Mouse (Mus musculus): ENCODE results near the gene Kitl.
A peak's percentile ranks its signal among the peaks of the same experiment; 100 is the strongest.

The Kitl gene

GRCm38 (mm10) chr10:100015370-100016325 lies at the start of gene Kitl:
Gene Kitl, plus strand, starts transcription at chr10:100015630.
- DNase-seq (ENCODE audit: low read depth, low spot score) = peak; percentile 1

DNA sequence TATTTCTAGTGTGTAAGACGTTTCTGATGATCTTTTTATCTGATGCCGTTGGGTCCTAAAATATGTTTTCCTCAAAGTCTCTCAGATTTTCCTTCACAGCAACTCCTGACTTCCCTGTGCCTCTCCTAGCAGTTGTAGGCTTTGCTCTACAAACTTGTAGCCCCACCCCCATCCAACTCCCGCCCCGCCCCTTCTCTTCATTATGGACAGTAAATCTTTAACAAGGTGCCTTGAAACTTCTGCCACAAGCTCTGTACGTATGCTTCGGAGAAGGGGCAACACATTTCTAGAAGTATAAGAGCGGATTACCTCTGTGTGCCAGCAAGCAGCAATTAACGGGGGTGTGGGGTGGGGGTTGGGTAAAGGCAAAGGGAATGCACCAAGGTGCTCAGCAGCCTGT lies 42.6 kb upstream of the Kitl start:
- no peak for DNase-seq (ENCODE audit: low read depth, low spot score)

- no peak for DNase-seq (ENCODE audit: low read depth, low spot score)
Observed at GRCm38 (mm10) chr10:99980096-99980495, 35.3 kb upstream of the Kitl start.

DNA sequence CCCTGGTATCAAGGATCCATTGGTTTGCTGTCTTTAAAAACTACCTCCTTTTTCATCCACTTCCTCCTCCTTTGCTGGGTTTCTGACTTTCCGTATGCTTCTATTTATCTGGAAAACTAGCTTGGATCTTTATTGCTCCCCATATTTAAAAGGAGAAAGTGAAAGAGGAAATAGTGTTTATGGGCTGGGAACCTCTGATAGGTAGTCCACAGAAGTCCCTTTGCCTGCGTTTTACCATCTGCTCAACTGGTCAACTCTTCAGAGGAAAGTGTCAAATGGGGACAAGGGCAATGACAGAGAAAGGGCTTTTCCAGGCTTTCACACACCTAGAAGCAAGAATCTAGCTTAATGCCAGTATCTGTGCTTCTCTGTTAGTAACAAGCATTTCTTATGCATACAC lies 34.5 kb upstream of the Kitl start:
- DNase-seq (ENCODE audit: low read depth, low spot score) = no peak

DNA sequence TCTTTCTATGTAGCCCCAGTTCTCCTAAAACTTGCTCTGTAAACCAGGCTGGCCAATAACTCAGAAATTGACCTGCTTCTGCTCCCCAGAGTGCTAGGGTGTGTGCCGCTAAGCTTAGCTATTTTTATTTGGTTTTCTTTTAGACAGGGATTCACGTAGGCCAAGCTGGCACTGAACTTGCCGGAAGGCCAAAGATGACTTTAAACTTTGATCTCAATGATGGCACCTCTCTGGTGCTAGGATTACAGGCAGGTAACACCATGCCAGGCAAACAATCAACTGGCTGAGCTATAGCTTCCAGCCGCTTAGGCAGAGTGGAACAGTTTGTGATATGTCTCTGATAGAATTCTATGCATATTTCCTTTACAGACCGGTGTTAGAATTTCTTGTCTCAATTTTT lies 33.5 kb upstream of the Kitl start:
- DNase-seq (ENCODE audit: low read depth, low spot score) = no peak

DNA sequence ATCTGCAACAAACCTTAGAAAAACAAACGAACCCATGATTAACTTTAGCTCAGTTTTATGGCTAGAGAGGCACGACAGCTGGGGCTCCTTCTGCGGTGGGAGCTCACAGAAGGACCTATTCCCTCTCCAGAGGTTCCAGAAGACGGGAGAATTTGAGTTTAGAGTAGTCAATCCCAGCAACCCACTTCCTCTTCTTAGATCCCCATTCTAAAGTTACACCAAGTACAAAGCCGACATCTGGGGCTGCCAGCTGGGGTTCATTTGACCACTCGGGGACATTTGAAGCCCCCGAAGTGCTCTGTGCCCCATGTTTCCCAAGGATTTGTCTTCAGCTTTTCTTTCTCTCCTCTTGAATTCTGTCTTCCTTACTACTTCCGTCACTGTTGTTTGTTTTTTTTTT lies 28.7 kb upstream of the Kitl start:
- DNase-seq (ENCODE audit: low read depth, low spot score) = no peak

DNA sequence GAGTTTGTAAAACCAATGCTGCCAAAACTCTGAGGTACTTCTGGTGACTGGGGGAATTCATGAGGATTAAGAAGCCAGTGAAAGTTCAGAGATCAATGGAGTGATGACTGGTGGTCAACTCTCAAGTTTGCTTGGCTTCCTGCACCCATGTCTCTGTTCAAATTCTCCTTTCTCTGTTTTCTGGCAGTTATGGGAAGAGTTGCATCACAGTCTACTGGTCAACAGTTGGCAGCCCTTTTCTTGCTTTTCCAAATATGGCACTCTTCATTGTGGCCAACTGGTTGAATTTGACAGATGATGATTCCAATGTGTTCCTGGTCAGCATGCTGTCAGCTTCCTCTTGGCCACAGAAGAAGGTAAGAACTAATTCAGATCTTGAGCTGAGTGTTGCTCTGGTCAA lies 25.7 kb upstream of the Kitl start:
- DNase-seq (ENCODE audit: low read depth, low spot score) = no peak

DNA sequence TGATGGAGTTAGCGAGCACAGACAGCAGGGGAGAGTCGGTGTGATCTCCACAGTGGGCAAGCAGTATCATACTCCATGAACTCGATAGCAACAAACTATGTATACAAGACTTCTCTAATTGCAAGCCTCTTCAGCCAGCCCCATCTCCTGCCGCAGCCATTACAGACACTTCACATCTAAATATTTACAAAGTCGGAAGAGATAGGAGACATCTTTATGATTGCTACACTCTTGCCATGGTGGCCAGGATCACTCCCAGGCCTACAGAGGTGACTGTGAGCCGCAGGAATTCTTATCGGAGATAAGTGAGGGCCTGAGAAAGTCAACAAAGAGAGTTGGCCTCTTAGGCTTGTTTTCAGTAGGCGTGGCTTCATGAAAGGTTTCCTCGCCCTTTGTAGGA lies 23.3 kb upstream of the Kitl start:
- no peak for DNase-seq (ENCODE audit: low read depth, low spot score)

GRCm38 (mm10) chr10:100001452-100001851 lies 14.0 kb upstream of the Kitl start:
- DNase-seq (ENCODE audit: low read depth, low spot score) = no peak

GRCm38 (mm10) chr10:100003797-100004196 lies 11.6 kb upstream of the Kitl start:
- no peak for DNase-seq (ENCODE audit: low read depth, low spot score)

GRCm38 (mm10) chr10:100009681-100010080 lies 5.7 kb upstream of the Kitl start:
- no peak for DNase-seq (ENCODE audit: low read depth, low spot score)

DNA sequence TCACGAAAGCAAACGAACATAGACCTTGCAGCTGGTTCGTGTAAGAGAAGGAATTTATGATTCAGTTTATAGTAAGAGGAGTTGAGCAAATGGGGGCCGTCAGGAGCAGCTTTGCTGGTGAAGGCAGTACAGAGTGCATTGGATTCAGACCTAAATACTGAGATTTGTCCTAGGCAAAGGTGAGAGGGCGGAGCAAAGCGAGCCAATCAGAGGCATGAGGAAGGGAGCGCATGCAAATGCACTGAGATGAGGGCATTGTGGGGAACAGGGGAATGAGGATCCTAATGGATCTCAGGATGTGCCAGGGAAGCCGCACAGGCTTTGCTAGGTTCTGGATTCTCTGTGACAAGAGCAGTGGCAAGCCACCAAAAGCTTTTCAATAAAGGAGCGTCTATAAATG lies 5.1 kb upstream of the Kitl start:
- DNase-seq (ENCODE audit: low read depth, low spot score) = no peak

- no peak for DNase-seq (ENCODE audit: low read depth, low spot score)
Observed at GRCm38 (mm10) chr10:100014096-100014495, 1.3 kb upstream of the Kitl start.

- DNase-seq (ENCODE audit: low read depth, low spot score) = no peak
Observed at GRCm38 (mm10) chr10:100016326-100016709, 888 bp downstream of the Kitl start.

GRCm38 (mm10) chr10:100016941-100017770 lies 1.7 kb downstream of the Kitl start:
- DNase-seq (ENCODE audit: low read depth, low spot score) = no peak

DNA sequence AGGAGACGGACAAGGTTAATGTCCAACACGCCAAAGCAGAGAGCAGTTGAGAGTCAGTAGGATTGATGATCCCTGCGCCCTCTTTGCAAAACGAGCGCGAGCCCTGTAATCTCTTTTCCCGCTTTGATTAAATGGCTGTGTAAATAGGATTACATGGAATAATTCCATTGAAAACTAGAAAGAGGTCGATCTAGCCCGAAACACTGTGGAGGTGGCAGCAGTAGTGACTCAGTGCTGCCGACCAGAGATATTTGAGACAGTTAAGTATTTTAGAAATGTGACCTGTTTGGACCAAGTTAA lies 2.3 kb downstream of the Kitl start:
- DNase-seq (ENCODE audit: low read depth, low spot score) = no peak

- DNase-seq (ENCODE audit: low read depth, low spot score) = no peak
Observed at GRCm38 (mm10) chr10:100018493-100018892, 3.1 kb downstream of the Kitl start.

GRCm38 (mm10) chr10:100019246-100020195 lies 4.1 kb downstream of the Kitl start:
- DNase-seq (ENCODE audit: low read depth, low spot score) = no peak

DNA sequence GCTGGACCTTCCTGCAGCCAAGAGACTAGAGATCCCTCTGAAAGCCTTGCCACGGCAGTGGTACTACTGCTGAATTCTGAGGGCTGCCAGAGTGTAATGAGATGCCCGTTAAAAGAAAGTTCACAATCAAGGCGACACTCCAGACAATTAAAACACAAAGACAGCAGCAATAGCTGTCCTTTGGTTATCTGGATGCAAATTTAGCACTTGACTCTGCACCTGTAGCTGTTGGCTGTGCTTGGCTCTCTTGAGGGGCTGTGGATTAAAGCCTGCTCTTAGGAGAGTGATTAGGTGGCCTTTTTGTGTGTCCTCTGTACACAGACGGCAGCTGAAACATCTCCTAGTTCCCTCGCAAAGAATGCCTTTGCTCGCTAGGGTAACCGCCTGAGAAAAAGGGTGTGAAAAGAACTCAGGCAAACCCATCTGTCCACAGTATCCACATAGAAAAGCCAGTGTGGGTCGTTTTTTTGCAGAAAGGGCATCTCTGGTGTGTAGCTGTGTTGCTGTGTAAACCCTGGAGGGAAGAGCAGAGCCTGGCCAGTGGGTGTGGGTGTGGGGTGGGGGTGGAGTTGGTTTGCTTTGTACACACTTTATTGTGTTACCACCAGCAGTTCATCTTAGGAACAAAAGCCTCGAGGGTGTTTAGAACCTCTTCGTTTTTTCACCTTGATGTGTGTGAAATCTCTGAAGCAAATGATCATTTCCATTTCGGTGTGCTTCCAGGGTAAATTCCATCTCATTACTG lies 6.8 kb downstream of the Kitl start:
- DNase-seq (ENCODE audit: low read depth, low spot score) = no peak

DNA sequence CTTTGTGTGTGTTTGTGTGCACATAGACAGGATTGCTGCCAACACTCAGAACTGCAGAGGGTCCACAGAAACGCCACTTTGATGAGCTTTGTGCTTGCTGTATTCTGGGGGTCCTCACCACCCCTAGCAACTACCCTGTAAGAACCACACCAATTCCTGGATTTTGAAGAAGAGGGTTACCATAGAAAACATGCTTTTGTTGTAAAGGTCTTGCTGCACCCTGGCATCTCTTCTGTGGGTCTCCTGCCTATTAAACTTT lies 7.3 kb downstream of the Kitl start:
- no peak for DNase-seq (ENCODE audit: low read depth, low spot score)

GRCm38 (mm10) chr10:100025665-100026064 lies 10.2 kb downstream of the Kitl start:
- peak; percentile 2 for DNase-seq (ENCODE audit: low read depth, low spot score)
